Mouse (Mus musculus): ENCODE measurements around the gene Rhd. TPM values are rescaled to one million over a fixed set of nuclear protein-coding genes. Genes with fewer than 3 reads are reported as not detected.
A peak's percentile ranks its signal among the peaks of the same experiment; 100 is the strongest.
"Not testable (repeated sequence)": the region's sequence is repeated elsewhere in the genome, so short reads cannot be mapped to it uniquely, and the experiment has no call there.

Gene Rhd
- not detected for total RNA-seq (2018; cell fraction: chromatin; rRNA removed)
- under 1 TPM in 9 of 26 experiments, not detected in 17; 0.09 to 0.43 (median 0.14) TPM for total RNA-seq (2018; cell fraction: cytosol; rRNA removed)
- total RNA-seq (2018; cell fraction: nucleus; rRNA removed): not detected
- polyA plus RNA-seq (2018): not detected in 3 replicates

DNA sequence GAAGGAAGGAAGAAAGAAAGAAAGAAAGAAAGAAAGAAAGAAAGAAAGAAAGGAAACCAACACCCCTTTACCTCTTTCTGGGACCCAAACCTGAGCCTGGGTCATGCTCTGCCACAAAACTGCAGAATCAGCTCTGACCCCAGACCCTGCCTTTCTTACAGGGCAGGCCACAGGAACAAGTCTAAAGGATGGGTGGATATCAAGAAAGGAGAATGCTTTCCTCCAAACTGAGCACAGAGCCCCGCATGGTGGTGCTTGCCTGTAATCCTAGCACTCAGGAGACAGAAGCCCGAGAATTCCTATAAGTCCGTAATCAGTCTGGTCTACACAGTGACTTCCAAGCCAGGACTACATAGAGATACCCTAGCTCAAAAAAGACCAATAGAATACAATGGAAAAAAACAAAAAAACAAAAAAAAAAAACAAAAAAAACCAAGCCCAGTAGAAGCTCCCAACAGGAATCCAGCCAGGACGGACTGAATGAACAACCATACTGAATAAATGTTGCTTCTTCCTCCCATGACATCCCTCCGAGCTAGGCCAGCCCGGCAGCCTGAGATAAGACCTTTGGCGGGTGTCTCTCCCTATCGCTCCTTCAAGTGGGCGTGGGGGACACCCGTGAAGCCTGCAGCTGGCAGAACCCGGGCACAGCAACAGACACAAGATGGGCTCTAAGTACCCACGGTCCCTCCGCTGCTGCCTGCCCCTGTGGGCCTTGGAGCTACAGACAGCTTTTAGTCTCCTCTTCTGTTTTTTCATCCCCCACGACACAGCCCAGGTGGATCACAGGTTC lies at the start of gene Rhd:
Gene Rhd, plus strand, starts transcription at position 600 of the 793 bp plus-strand sequence.
- Histone ChIP-seq H3K4me3 (ENCODE audit: inconsistent target) (no peak within 1 kb of the TSS), H3K79me2 (ENCODE audit: inconsistent target) (no peaks in the 10 kb centered on the region), H3K27ac (no peak within 1 kb of the TSS), H3K36me3 (ENCODE audit: inconsistent target) (no peaks in the 10 kb centered on the region)
- WGBS (ENCODE audit: missing documents): 87% methylated on average over 13 of the region's 14 CpGs

DNA sequence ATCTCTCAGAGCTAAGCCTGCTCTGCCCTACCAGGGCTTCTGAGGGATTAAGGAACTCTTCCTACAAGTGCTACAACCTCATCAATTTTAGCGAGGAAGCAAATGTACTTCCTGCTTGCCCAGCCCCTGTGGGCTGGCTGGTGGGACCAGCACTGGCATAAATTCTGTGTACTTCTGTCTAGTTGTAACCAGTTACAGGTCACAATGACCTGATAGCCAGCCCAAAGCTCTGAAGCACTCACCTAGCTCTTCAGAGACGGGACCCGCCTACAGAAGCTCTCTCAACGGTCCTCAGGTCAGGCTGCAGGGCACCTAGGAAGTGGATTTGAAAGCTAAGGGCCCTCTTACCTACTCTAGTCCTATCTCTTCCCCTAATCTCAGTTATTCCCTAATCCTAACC lies 46.6 kb upstream of the Rhd start:
- WGBS (ENCODE audit: missing documents): 58% methylated on average over 4 of the region's 4 CpGs
- no peak overlapping the region for H3K27ac ChIP-seq
- H3K36me3 ChIP-seq (ENCODE audit: inconsistent target): no peaks in the 10 kb centered on the region
- no peaks in the 10 kb centered on the region for H3K79me2 ChIP-seq (ENCODE audit: inconsistent target)
- H3K4me3 ChIP-seq (ENCODE audit: inconsistent target): no peak overlapping the region

DNA sequence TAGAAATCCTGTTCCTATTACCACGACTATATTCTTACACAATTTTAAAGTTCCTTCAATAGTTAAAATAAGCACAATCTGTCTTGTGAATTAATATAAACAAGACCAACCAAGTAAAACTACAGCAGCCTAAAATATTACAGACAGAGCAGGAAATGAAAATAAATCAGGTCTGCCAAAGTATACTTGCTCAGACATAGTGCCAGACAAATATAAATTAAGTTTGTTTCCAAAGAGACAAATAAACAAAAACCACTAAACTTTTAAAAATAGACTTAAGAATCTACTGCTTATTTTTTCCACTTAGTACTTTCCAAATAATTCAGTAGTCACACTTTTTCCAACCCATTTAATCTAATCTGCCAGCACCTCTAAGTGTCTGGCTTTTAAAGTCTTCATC lies 43.3 kb upstream of the Rhd start:
- Histone ChIP-seq H3K27ac (no peak overlapping the region), H3K36me3 (ENCODE audit: inconsistent target) (no peaks in the 10 kb centered on the region), H3K4me3 (ENCODE audit: inconsistent target) (no peak overlapping the region), H3K79me2 (ENCODE audit: inconsistent target) (no peaks in the 10 kb centered on the region)
- 38% methylated on average over 1 of the region's 1 CpGs for WGBS (ENCODE audit: missing documents)

DNA sequence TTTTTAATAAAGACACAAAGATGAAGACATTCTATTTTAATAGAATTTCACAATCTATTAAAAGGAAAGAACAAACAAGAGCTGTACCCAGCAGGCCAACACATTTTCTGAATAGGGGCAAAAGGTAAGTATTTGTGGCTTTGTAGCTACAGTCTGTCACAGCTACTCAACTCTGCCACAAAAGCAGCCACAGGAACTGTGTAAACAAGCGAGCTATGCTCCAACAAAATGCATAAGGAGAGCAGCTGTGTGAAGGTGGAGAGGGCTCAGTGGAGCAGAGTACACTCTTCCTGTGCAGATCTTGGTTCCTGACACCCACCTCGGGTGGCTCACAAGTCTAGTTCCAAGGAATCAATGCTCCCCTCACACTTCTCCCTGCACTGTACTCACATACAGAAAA lies 40.8 kb upstream of the Rhd start:
- Histone ChIP-seq H3K79me2 (ENCODE audit: inconsistent target) (no peaks in the 10 kb centered on the region), H3K36me3 (ENCODE audit: inconsistent target) (no peaks in the 10 kb centered on the region), H3K27ac (no peak overlapping the region), H3K4me3 (ENCODE audit: inconsistent target) (no peak overlapping the region)
- WGBS (ENCODE audit: missing documents): 68% methylated on average over 2 of the region's 2 CpGs

DNA sequence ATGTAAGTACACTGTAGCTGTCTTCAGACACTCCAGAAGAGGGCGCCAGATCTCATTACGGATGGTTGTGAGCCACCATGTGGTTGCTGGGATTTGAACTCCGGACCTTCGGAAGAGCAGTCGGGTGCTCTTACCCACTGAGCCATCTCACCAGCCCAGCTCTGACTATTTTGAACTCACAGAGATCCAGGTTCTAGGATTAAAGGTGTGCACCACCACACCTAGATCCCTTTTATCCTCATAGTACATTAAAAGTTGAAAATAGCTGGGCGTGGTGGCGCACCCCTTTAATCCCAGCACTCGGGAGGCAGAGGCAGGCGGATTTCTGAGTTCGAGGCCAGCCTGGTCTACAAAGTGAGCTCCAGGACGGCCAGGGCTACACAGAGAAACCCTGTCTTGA lies 38.5 kb upstream of the Rhd start:
- not testable (repeated sequence) for H3K4me3 ChIP-seq (ENCODE audit: inconsistent target); H3K27ac ChIP-seq; H3K36me3 ChIP-seq (ENCODE audit: inconsistent target); H3K79me2 ChIP-seq (ENCODE audit: inconsistent target)
- WGBS (ENCODE audit: missing documents): 100% methylated on average over 3 of the region's 11 CpGs

DNA sequence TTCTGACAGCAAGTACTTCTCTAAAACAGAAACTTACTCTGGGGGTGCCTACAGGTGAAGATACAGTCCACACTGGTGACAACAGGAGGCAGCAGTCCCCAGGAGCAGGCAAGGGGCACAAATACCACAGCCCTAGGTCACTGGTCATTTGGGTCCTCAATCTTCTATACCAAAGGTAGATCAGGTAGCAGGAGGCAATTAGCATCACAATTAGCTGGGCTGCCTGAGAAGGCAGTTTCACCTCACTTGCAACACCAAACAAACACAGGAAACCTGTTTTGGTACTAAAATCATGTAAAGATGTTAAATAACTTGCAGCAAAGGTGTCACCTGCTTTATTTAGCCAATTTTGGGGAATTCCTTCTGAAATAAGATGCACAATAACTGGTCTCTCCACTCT lies 38.0 kb upstream of the Rhd start:
- no peak overlapping the region for H3K4me3 ChIP-seq (ENCODE audit: inconsistent target)
- no peaks in the 10 kb centered on the region for H3K79me2 ChIP-seq (ENCODE audit: inconsistent target)
- H3K27ac ChIP-seq: no peak overlapping the region
- H3K36me3 ChIP-seq (ENCODE audit: inconsistent target): no peaks in the 10 kb centered on the region

DNA sequence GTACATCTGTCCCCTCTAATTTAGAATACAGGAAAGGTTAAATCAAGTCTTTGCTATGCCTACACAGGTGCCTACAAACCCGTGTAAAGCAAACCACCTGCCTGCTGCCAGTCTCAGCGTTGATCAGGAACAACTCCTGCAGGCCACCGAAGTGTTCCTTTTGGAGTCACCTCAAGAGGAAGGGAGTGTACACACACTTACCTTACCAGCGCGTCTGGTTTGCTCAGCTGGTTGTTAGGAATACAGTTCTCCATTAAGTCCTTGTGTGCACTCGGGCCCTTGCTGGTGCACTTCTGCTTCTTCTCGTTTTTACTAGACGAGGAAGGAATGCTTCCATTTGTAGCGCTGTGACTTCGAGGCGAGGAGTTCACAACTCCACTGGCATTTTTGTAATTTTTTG lies 36.5 kb upstream of the Rhd start:
- Histone ChIP-seq H3K4me3 (ENCODE audit: inconsistent target) (no peak overlapping the region), H3K27ac (no peak overlapping the region), H3K79me2 (ENCODE audit: inconsistent target) (no peaks in the 10 kb centered on the region), H3K36me3 (ENCODE audit: inconsistent target) (no peaks in the 10 kb centered on the region)
- 69% methylated on average over 11 of the region's 11 CpGs for WGBS (ENCODE audit: missing documents)

DNA sequence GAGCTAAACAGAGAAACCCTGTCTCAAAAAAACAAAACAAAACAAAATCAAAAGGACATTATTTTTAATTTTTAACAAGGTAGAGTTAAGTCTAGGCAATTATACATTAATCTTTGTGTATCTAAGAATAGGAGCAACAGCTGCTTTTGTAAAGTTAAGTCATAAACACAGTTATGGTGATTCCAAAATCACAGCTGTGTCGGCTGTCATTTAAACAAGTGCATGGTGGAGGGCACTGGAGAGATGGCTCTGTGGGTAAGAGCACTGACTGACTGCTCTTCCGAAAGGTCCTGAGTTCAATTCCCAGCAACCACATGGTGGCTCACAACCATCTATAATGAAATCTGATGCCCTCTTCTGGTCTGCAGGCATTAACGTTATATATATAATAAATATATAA lies 32.4 kb upstream of the Rhd start:
- WGBS (ENCODE audit: missing documents): 97% methylated on average over 3 of the region's 3 CpGs
- no peak overlapping the region for H3K27ac ChIP-seq
- no peak overlapping the region for H3K4me3 ChIP-seq (ENCODE audit: inconsistent target)
- H3K36me3 ChIP-seq (ENCODE audit: inconsistent target): no peaks in the 10 kb centered on the region
- peaks cover 21% of the 10 kb centered on the region; the same call in 1 of the 2 replicates for H3K79me2 ChIP-seq (ENCODE audit: inconsistent target)

DNA sequence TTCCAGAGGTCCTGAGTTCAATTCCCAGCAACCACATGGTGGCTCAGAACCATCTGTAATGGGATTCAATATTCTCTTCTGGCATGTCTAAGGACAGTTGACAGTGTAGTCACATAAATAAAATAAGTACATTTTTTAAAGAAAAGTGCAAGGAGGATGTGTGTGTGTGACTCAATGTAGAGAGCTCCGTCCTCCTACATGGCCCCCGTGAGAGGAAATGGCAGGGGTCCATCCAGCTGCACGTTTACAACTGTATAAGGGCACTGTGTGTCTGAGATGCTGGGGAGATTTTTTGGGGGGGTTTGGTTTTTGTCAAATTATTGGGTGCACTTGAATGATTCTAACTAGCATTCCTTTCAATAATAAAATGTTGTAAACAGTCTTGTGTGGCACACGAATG lies 28.9 kb upstream of the Rhd start:
- H3K4me3 ChIP-seq (ENCODE audit: inconsistent target): no peak overlapping the region
- WGBS (ENCODE audit: missing documents): 89% methylated on average over 4 of the region's 4 CpGs
- peaks cover 50% of the 10 kb centered on the region for H3K79me2 ChIP-seq (ENCODE audit: inconsistent target)
- H3K36me3 ChIP-seq (ENCODE audit: inconsistent target): no peaks in the 10 kb centered on the region
- H3K27ac ChIP-seq: peak overlapping the region; percentile 73; the same call in 1 of the 2 replicates

DNA sequence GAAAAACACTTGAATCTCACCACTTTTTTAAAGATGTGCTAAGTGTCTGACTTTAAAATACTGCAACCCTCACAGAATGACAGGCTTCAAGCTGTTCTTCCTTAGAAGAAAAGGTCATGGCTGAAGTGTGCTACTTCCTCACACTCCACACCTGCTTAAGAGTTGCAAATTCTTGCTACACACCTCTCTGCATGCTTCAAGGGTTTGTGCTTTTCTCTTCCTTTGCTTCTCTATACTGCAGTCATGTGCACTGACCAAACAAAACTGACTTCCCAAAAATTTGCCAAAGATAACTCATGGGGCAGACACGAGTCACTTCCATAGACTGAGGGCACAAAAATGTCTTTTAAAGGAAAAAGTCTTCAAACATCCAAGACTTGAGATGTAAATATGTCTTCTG lies 26.1 kb upstream of the Rhd start:
- Histone ChIP-seq H3K27ac (peak overlapping the region; percentile 73), H3K36me3 (ENCODE audit: inconsistent target) (no peaks in the 10 kb centered on the region)

DNA sequence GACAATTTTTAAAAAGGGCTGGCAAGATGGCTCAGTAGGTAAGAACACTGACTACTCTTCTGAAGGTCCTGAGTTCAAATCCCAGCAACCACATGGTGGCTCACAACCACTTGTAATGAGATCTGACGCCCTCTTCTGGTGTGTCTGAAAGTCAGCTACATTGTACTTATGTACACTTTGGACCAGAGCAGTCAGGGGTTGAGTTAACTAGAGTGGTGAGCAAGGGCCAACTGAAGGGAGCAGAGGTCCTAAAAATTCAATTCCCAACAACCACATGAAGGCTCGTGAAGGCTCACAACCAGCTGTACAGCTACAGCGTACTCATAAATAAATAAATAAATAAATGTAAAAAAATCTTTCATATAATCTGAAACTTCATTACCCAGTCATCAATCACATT lies 25.6 kb upstream of the Rhd start:
- peaks cover 76% of the 10 kb centered on the region for H3K79me2 ChIP-seq (ENCODE audit: inconsistent target)
- 92% methylated on average over 3 of the region's 3 CpGs for WGBS (ENCODE audit: missing documents)
- H3K4me3 ChIP-seq (ENCODE audit: inconsistent target); H3K36me3 ChIP-seq (ENCODE audit: inconsistent target): not testable (repeated sequence)
- peak overlapping the region; percentile 73 for H3K27ac ChIP-seq

More for the DNA sequence above, 26.1 kb upstream of the Rhd start:
- WGBS (ENCODE audit: missing documents): 0% methylated on average over 1 of the region's 1 CpGs
- peaks cover 71% of the 10 kb centered on the region for H3K79me2 ChIP-seq (ENCODE audit: inconsistent target)
- H3K4me3 ChIP-seq (ENCODE audit: inconsistent target): no peak overlapping the region

DNA sequence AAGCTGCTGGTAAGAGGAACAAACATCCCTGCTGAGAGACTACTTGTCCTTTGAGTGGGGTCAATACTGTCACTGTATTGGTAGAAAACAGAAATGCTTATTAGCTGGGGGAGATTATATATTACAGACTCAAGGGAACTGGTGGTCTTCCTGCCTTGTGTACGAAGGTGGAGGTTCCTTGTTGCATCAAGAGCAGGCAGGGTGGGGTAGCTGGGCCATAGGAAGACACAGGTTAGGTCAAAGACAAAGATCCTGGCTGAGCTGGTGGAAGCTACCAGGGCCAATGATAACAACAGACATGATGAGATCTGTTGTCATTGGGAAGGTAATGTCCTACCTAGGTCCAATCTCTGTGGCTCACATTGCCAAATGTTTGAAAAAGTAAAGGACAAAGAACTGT lies 24.1 kb upstream of the Rhd start:
- no peak overlapping the region for H3K4me3 ChIP-seq (ENCODE audit: inconsistent target)

DNA sequence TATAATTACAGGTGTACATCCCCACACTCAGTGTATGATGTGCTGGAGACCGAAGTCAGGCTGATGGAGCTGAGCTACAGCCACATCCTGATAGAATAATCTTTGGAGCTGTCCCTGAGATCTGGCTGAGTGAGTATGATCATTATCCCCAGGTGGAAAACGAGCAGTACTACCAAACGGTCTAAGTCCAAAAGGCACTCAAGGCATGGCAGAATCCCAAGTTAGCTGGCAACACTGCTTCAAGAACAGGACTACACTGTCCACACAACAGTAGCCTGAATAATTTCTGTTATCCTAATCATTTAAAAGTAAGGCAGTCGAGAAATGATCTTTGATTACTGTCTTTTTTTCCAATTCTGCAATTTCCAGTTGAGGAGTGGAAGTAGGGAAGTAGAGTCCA lies 20.8 kb upstream of the Rhd start:
- peaks cover 88% of the 10 kb centered on the region for H3K79me2 ChIP-seq (ENCODE audit: inconsistent target)
- 100% methylated on average over 4 of the region's 4 CpGs for WGBS (ENCODE audit: missing documents)
- H3K4me3 ChIP-seq (ENCODE audit: inconsistent target): no peak overlapping the region
- no peaks in the 10 kb centered on the region for H3K36me3 ChIP-seq (ENCODE audit: inconsistent target)
- no peak overlapping the region for H3K27ac ChIP-seq

More for the DNA sequence above, 24.1 kb upstream of the Rhd start:
- 100% methylated on average over 1 of the region's 1 CpGs for WGBS (ENCODE audit: missing documents)
- peaks cover 74% of the 10 kb centered on the region for H3K79me2 ChIP-seq (ENCODE audit: inconsistent target)
- no peak overlapping the region for H3K27ac ChIP-seq
- H3K36me3 ChIP-seq (ENCODE audit: inconsistent target): no peaks in the 10 kb centered on the region

DNA sequence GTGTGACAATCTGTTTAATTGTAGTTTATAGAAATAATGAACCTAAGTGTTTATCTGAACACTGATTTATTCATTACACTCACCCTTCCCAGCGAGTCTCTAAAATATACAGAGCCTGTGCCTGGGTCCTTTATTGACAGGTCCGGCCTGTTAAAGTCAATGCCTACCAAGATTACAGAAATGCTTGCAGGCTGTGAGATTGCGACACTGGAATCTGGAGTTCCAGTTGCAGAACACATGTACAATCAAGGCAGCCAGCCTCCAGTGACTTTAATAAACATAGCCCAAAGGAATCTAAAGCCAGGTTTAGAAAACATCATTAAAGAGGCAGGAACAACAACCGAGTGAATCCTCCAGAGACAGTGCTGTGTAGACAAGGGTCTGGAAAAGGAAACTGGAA lies 16.7 kb upstream of the Rhd start:
- 75% methylated on average over 4 of the region's 4 CpGs for WGBS (ENCODE audit: missing documents)
- Histone ChIP-seq H3K27ac (no peak overlapping the region), H3K79me2 (ENCODE audit: inconsistent target) (peaks cover 88% of the 10 kb centered on the region), H3K4me3 (ENCODE audit: inconsistent target) (no peak overlapping the region), H3K36me3 (ENCODE audit: inconsistent target) (no peaks in the 10 kb centered on the region)

DNA sequence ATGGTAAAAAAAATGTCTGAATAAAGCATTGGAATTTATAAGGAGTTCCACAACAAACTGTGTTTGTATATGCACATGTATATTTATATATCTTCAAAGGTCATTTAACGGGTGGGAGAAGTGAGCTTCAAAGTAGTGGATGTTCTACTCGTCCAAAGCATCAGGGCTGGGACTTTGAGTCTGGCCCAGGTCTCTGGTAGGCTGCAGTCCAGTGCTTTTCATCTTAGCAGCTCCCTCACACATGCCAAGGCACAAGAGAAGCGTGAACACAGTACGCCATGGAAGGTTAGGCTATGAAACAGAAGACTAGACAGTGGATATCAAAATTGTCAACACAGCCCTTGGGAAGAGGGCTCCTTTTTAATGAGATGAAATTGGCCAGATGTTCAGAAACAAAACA lies 13.8 kb upstream of the Rhd start:
- Histone ChIP-seq H3K36me3 (ENCODE audit: inconsistent target) (no peaks in the 10 kb centered on the region), H3K4me3 (ENCODE audit: inconsistent target) (no peak overlapping the region), H3K79me2 (ENCODE audit: inconsistent target) (peaks cover 67% of the 10 kb centered on the region), H3K27ac (no peak overlapping the region)
- 97% methylated on average over 4 of the region's 4 CpGs for WGBS (ENCODE audit: missing documents)

DNA sequence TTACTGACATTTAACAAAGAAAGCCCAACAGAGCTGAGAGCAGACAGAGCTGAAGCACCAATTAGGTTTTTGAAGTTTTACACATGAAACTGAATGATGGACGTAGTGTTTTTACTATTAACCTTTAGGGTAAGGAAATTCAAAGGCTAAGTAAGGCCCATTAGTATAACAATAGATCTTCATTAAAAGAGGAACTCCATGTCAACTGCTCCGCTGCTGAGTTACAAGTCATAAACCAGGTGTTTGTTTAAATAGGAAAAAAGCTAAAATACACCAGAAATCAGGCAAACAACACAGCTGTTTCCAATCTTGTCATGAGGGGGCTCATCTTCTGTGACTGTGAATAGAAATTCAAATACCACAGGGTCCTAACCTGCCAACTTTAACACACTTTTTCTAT lies 13.1 kb upstream of the Rhd start:
- H3K4me3 ChIP-seq (ENCODE audit: inconsistent target): no peak overlapping the region
- no peaks in the 10 kb centered on the region for H3K36me3 ChIP-seq (ENCODE audit: inconsistent target)
- H3K79me2 ChIP-seq (ENCODE audit: inconsistent target): peaks cover 60% of the 10 kb centered on the region
- 52% methylated on average over 2 of the region's 2 CpGs for WGBS (ENCODE audit: missing documents)
- no peak overlapping the region for H3K27ac ChIP-seq
